Mouse (Mus musculus) bone marrow macrophage, adult 2 months (primary cell): ENCODE data around the gene BC049730.
"Not testable (repeated sequence)": the region's sequence is repeated elsewhere in the genome, so short reads cannot be mapped to it uniquely, and the experiment has no call there.

Experiments
- CTCF ChIP-seq: IDR thresholded peaks from 2 replicates; pipeline ENCODE4 v1.5.1; 2012; ENCODE audit warnings: low read depth, mild to moderate bottlenecking, low read length, moderate library complexity
- POLR2A ChIP-seq: IDR thresholded peaks from 2 replicates; pipeline ENCODE4 v1.6.1; 2012; ENCODE audit warnings: mild to moderate bottlenecking, low read depth, low read length, borderline replicate concordance

- TF ChIP-seq CTCF, POLR2A: not testable (repeated sequence)
Measured at GRCm38 (mm10) chr7:24726808-24727207, 17.8 kb downstream of the BC049730 start, which contains the start of gene Gm4763.
